Comparison of ENCODE assay signal across 8 mouse cellular contexts in the genomic region with DNA sequence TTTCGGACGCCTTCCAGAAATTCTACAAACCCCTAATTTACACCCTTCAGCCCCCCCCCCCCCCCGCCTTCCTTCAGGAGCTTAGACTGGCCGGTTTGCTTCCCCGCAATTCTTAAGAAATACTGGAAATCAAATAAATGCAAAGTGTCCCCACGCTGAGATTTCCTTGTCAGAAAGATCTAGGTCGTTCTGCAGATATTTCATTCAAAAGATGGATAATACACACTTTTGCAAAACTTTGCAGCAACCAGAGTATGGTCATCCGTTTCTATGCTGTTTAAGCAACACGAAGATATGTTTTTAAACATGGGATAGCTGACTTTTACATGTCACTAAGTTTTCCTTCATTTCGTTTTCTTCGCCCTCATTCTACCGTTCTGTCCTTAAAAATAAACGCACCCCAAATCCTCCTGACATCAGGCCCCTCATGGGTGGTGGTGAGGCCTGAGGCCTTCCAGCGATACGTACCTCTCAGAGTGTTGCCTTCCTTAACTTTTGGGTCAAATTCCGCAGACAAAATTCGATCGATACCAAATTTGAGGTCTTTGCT. TPM values are rescaled to one million over a fixed set of nuclear protein-coding genes. Genes with fewer than 3 reads are reported as not detected.
DNase-seq lines count a peak whose midpoint lies in the region; ATAC-seq and TF ChIP-seq lines count a peak whose summit lies in the region.

No protein-coding gene starts in this region.

- H3K27ac ChIP-seq in heart, postnatal 0 days (ENCODE audit: low read depth) = peak overlapping the region; percentile 79
- peak overlapping the region; percentile 71 for H3K27ac ChIP-seq in hindbrain, embryonic 10.5 days
- H3K27ac ChIP-seq in midbrain, embryonic 10.5 days (replicated peaks) = peak overlapping the region; percentile 14; the same call in 1 of the 2 replicates

- peaks cover 6% of the 10 kb centered on the region; the same call in 1 of the 2 replicates for H3K36me3 ChIP-seq in heart, postnatal 0 days (replicated peaks; ENCODE audit: control insufficient read depth, insufficient read depth, low read length)
- H3K36me3 ChIP-seq in hindbrain, embryonic 10.5 days = no peaks in the 10 kb centered on the region
- no peaks in the 10 kb centered on the region for H3K36me3 ChIP-seq in midbrain, embryonic 10.5 days

- H3K4me1 ChIP-seq in heart, postnatal 0 days (ENCODE audit: control insufficient read depth, insufficient read depth) = peaks cover 6% of the 10 kb centered on the region
- peaks cover 30% of the 10 kb centered on the region for H3K4me1 ChIP-seq in hindbrain, embryonic 10.5 days (replicated peaks)
- peaks cover 36% of the 10 kb centered on the region for H3K4me1 ChIP-seq in midbrain, embryonic 10.5 days

- WGBS in heart, postnatal 0 days = 7% methylated on average over 18 of the region's 18 CpGs
- 1% methylated on average over 18 of the region's 18 CpGs for WGBS in hindbrain, embryonic 10.5 days
- 2% methylated on average over 18 of the region's 18 CpGs for WGBS in midbrain, embryonic 10.5 days

- DNase-seq in heart, postnatal 0 days (ENCODE audit: low spot score) = no peak
- DNase-seq in heart, postnatal 25 days (ENCODE audit: low spot score) = no peak
- peak; percentile 21 for DNase-seq in MN1 (ENCODE audit: low spot score)
- no peak for DNase-seq in hindbrain, embryonic 10.5 days (ENCODE audit: low spot score)
- DNase-seq in midbrain, embryonic 10.5 days (ENCODE audit: low spot score) = no peak
- no peak for DNase-seq in ovary, postnatal 10 days (ENCODE audit: low spot score)
- DNase-seq in spleen, postnatal 4 days (ENCODE audit: low spot score in 2 of 2) = no peak

- ATAC-seq in heart, postnatal 0 days (ENCODE audit: insufficient read depth, low read depth) = no peak
- ATAC-seq in granulocyte monocyte progenitor cell, adult 5-6 weeks (replicated peaks; ENCODE audit: poor library complexity, severe bottlenecking) = no peak

- H3K4me3 ChIP-seq in heart, postnatal 0 days (ENCODE audit: low read depth, low read length) = peak overlapping the region; percentile 66
- peak overlapping the region; percentile 63 for H3K4me3 ChIP-seq in hindbrain, embryonic 10.5 days
- peak overlapping the region; percentile 60 for H3K4me3 ChIP-seq in midbrain, embryonic 10.5 days

- intact Hi-C loops in heart, postnatal 25 days (cut with DNase I) = loop anchor here (5.0 to 10.0 kb wide), 2 partner anchors 54 to 696 kb away; partner anchors contain the start of gene 1700056E22Rik

- H3K4me2 ChIP-seq in heart, postnatal 0 days (ENCODE audit: low read depth, low read length) = peak overlapping the region; percentile 86

- no peak for TF ChIP-seq EP300 in heart, postnatal 0 days (IDR thresholded peaks at IDR 0.05; ENCODE audit: low read depth)

- TF ChIP-seq CTCF in heart, postnatal 0 days (IDR thresholded peaks at IDR 0.05; ENCODE audit: low read depth) = no peak

- H3K9ac ChIP-seq in heart, postnatal 0 days (replicated peaks; ENCODE audit: low read depth, low read length) = peak overlapping the region; percentile 69

- no peaks in the 10 kb centered on the region for H3K9me3 ChIP-seq in heart, postnatal 0 days (replicated peaks; ENCODE audit: control insufficient read depth, low read length)
- no peaks in the 10 kb centered on the region for H3K9me3 ChIP-seq in hindbrain, embryonic 10.5 days
- no peaks in the 10 kb centered on the region for H3K9me3 ChIP-seq in midbrain, embryonic 10.5 days (replicated peaks)

- H3K27me3 ChIP-seq in heart, postnatal 0 days (ENCODE audit: control insufficient read depth, insufficient read depth, low read length) = peaks cover 84% of the 10 kb centered on the region
- H3K27me3 ChIP-seq in hindbrain, embryonic 10.5 days (ENCODE audit: insufficient read depth, poor library complexity, severe bottlenecking) = peaks cover 97% of the 10 kb centered on the region
- peaks cover 98% of the 10 kb centered on the region for H3K27me3 ChIP-seq in midbrain, embryonic 10.5 days (ENCODE audit: low read depth, poor library complexity, severe bottlenecking)

RNA-seq across cellular contexts. Expression of gene Hlx, which starts 1.3 kb away (rescaled TPM):
- total RNA-seq in heart, postnatal 0 days (2014; rRNA removed; ENCODE audit: low replicate concordance) = 7.0 and 14.0 TPM in 2 replicates
- 8.1 and 10.0 TPM in 2 replicates for polyA plus RNA-seq in heart, postnatal 0 days (2015; fragmentation: Nextera tagmentation; extraction: Ambion mirVana)
- total RNA-seq in heart, postnatal 25 days (2021) = 10 to 100 TPM; 12.2 to 15.0 TPM
- polyA plus RNA-seq in hindbrain, embryonic 10.5 days (2016; fragmentation: Nextera tagmentation; extraction: Ambion mirVana) = 4.7 and 6.9 TPM in 2 replicates
- polyA plus RNA-seq in midbrain, embryonic 10.5 days (2016; fragmentation: Nextera tagmentation; extraction: Ambion mirVana) = 2.5 and 4.8 TPM in 2 replicates
- total RNA-seq in granulocyte monocyte progenitor cell, adult 5-6 weeks (2014; fragmentation: Nextera tagmentation) = 5.1 and 6.4 TPM in 2 replicates
- total RNA-seq in granulocyte monocyte progenitor cell, adult 5-6 weeks (2017) = 9.5 and 10.5 TPM in 2 replicates

Comparison
In these comparisons a context has a peak if more than half of its experiments do, and no peak if none do; other contexts are left out.
1. H3K27ac ChIP-seq: peak in every context shown above with its lines; median percentile 79 in heart, postnatal 0 days; 71 in hindbrain, embryonic 10.5 days; 14 in midbrain, embryonic 10.5 days.